Mouse (Mus musculus) limb, embryonic 14.5 days (tissue): Measurements from ENCODE around the gene Olfr810. TPM values are rescaled to one million over a fixed set of nuclear protein-coding genes. Genes with fewer than 3 reads are reported as not detected.

Source experiments
- ATAC-seq: fragments of 200-750 bp; cut with Nextera tagmentation; 2 replicates; pipeline ENCODE4 v1.8.0; 2017; ENCODE audit warnings: low read depth, moderate number of reproducible peaks, moderate TSS enrichment; ENCODE audit not compliant: low FRiP score
- DNase-seq: peaks from one replicate; pipeline ENCODE4 v3.0.0-alpha.2; 2015; ENCODE audit warnings: low spot score
- H3K27ac ChIP-seq: fragments of 300-500 bp; sonication (generic); replicated peaks from 2 replicates; pipeline ENCODE4 v1.5.1; 2014; ENCODE audit warnings: low read depth, mild to moderate bottlenecking, low read length, moderate library complexity, mixed read lengths
- H3K27me3 ChIP-seq: fragments of 300-500 bp; sonication (generic); 2 replicates; pipeline ENCODE4 v1.6.1; 2014; ENCODE audit warnings: low read length, mixed read lengths; ENCODE audit not compliant: control insufficient read depth, insufficient read depth
- H3K36me3 ChIP-seq: fragments of 300-500 bp; sonication (generic); 2 replicates; pipeline ENCODE4 v1.6.1; 2014; ENCODE audit warnings: mild to moderate bottlenecking, low read length, moderate library complexity, mixed read lengths; ENCODE audit not compliant: control insufficient read depth, insufficient read depth
- H3K4me1 ChIP-seq: fragments of 300-500 bp; sonication (generic); 2 replicates; pipeline ENCODE4 v1.6.1; 2014; ENCODE audit warnings: antibody characterized with exemption, low read length, mixed read lengths; ENCODE audit not compliant: control insufficient read depth, insufficient read depth
- H3K4me2 ChIP-seq: fragments of 300-500 bp; sonication (generic); replicated peaks from 2 replicates; pipeline ENCODE4 v1.6.1; 2014; ENCODE audit warnings: low read depth, mild to moderate bottlenecking, low read length, moderate library complexity; ENCODE audit not compliant: severe bottlenecking
- H3K4me3 ChIP-seq: fragments of 300-500 bp; sonication (generic); replicated peaks from 2 replicates; pipeline ENCODE4 v1.5.1; 2014; ENCODE audit warnings: low read length
- H3K9ac ChIP-seq: fragments of 300-500 bp; sonication (generic); 2 replicates; pipeline ENCODE4 v1.6.1; 2014; ENCODE audit warnings: mild to moderate bottlenecking, low read depth, low read length, moderate library complexity; ENCODE audit not compliant: severe bottlenecking
- H3K9me3 ChIP-seq: fragments of 300-500 bp; sonication (generic); 2 replicates; pipeline ENCODE4 v1.6.1; 2016; ENCODE audit warnings: low read length; ENCODE audit not compliant: control insufficient read depth
- POLR2A ChIP-seq: fragments of 200-500 bp; IDR thresholded peaks from 2 replicates; pipeline ENCODE4 v1.8.0; 2012; ENCODE audit warnings: inconsistent platforms, mild to moderate bottlenecking, moderate library complexity, borderline replicate concordance; ENCODE audit not compliant: insufficient read depth, insufficient read length; ENCODE audit errors: extremely low read depth
- WGBS: fragments of 180-500 bp; shearing (Covaris S2); extraction: QIAGEN DNeasy Blood & Tissue Kit; methylation state at CpG from one replicate; pipeline ENCODE4 v1.1.7; 2014; 5-methylcytosine and 5-hydroxymethylcytosine counted together
- polyA plus RNA-seq, 2 experiments: library from polyadenylated mRNA; depleted of rRNA in 1 of 2; stranded (reverse) in 1 of 2; unstranded in 1 of 2; fragments of >200 nt; fragmentation: Nextera tagmentation in 1 of 2; extraction: Ambion mirVana in 1 of 2; gene quantifications; 2 replicates each; pipeline versions ENCODE4 v1.2.1 to v1.2.3; 2012 to 2014

Olfr810 gene
- not detected in 2 replicates for polyA plus RNA-seq (2012; rRNA removed)
- polyA plus RNA-seq (2014; fragmentation: Nextera tagmentation; extraction: Ambion mirVana) = not detected in 2 replicates

GRCm38 (mm10) chr10:129794817-129795216, at the start of gene Olfr810:
TSS of gene Olfr810 (minus strand) at chr10:129794917.
- Histone ChIP-seq H3K9ac (no peak within 1 kb of the TSS), H3K36me3 (no peaks in the 10 kb centered on the region), H3K4me1 (no peaks in the 10 kb centered on the region), H3K4me2 (no peak within 1 kb of the TSS), H3K9me3 (no peaks in the 10 kb centered on the region), H3K27ac (no peak within 1 kb of the TSS), H3K4me3 (no peak within 1 kb of the TSS), H3K27me3 (no peaks in the 10 kb centered on the region)
- ATAC-seq = no peak
- no peak for DNase-seq
- TF ChIP-seq POLR2A = no peak

GRCm38 (mm10) chr10:129804296-129804695, 9.6 kb upstream of the Olfr810 start, which contains the start of gene Olfr811:
TSS of gene Olfr811 (minus strand) at chr10:129804396.
- H3K4me3 ChIP-seq = no peak within 1 kb of the TSS
- WGBS = 79% methylated on average over 4 of the region's 4 CpGs
- no peaks in the 10 kb centered on the region for H3K27me3 ChIP-seq
- no peak for DNase-seq
- no peaks in the 10 kb centered on the region for H3K4me1 ChIP-seq
- H3K36me3 ChIP-seq = no peaks in the 10 kb centered on the region
- no peak within 1 kb of the TSS for H3K27ac ChIP-seq
- H3K4me2 ChIP-seq = no peak within 1 kb of the TSS
- no peak for TF ChIP-seq POLR2A
- no peaks in the 10 kb centered on the region for H3K9me3 ChIP-seq
- H3K9ac ChIP-seq = no peak within 1 kb of the TSS
- no peak for ATAC-seq

GRCm38 (mm10) chr10:129778123-129778522, 16.6 kb downstream of the Olfr810 start:
- H3K9me3 ChIP-seq = no peaks in the 10 kb centered on the region
- H3K27me3 ChIP-seq = no peaks in the 10 kb centered on the region
- ATAC-seq = no peak
- no peak overlapping the region for H3K4me3 ChIP-seq
- no peaks in the 10 kb centered on the region for H3K36me3 ChIP-seq
- peak; percentile 3 for DNase-seq
- H3K4me2 ChIP-seq = no peak overlapping the region
- no peaks in the 10 kb centered on the region for H3K4me1 ChIP-seq
- H3K27ac ChIP-seq = no peak overlapping the region
- TF ChIP-seq POLR2A = no peak
- H3K9ac ChIP-seq = no peak overlapping the region

GRCm38 (mm10) chr10:129774338-129774737, 20.4 kb downstream of the Olfr810 start, which contains the start of gene Olfr809:
TSS of gene Olfr809 (plus strand) at chr10:129774638.
- H3K27ac ChIP-seq = no peak within 1 kb of the TSS
- H3K4me3 ChIP-seq = no peak within 1 kb of the TSS
- H3K9me3 ChIP-seq = no peaks in the 10 kb centered on the region
- ATAC-seq (no peak), DNase-seq (no peak)
- no peaks in the 10 kb centered on the region for H3K36me3 ChIP-seq
- no peak within 1 kb of the TSS for H3K4me2 ChIP-seq
- no peaks in the 10 kb centered on the region for H3K4me1 ChIP-seq
- TF ChIP-seq POLR2A = no peak
- no peak within 1 kb of the TSS for H3K9ac ChIP-seq
- no peaks in the 10 kb centered on the region for H3K27me3 ChIP-seq

- no peak within 1 kb of the TSS for H3K4me3 ChIP-seq
Measured at GRCm38 (mm10) chr10:129765182-129765581, 29.5 kb downstream of the Olfr810 start, which contains the start of gene Olfr808. TSS of gene Olfr808 (plus strand) at chr10:129765482.

GRCm38 (mm10) chr10:129757693-129758092, 37.0 kb downstream of the Olfr810 start, which contains the start of gene Olfr807:
TSS of gene Olfr807 (minus strand) at chr10:129757793.
- ATAC-seq = no peak
- Histone ChIP-seq H3K36me3 (no peaks in the 10 kb centered on the region), H3K4me1 (no peaks in the 10 kb centered on the region), H3K9ac (no peak within 1 kb of the TSS), H3K27ac (no peak within 1 kb of the TSS), H3K4me3 (no peak within 1 kb of the TSS), H3K9me3 (no peaks in the 10 kb centered on the region), H3K27me3 (no peaks in the 10 kb centered on the region), H3K4me2 (no peak within 1 kb of the TSS)
- DNase-seq = no peak
- TF ChIP-seq POLR2A = no peak
- 84% methylated on average over 1 of the region's 1 CpGs for WGBS

More at GRCm38 (mm10) chr10:129765182-129765581, 29.5 kb downstream of the Olfr810 start, which contains the start of gene Olfr808:
- Histone ChIP-seq H3K4me2 (no peak within 1 kb of the TSS), H3K4me1 (no peaks in the 10 kb centered on the region), H3K9ac (no peak within 1 kb of the TSS), H3K27ac (no peak within 1 kb of the TSS), H3K9me3 (no peaks in the 10 kb centered on the region), H3K27me3 (no peaks in the 10 kb centered on the region), H3K36me3 (no peaks in the 10 kb centered on the region)
- no peak for ATAC-seq
- no peak for DNase-seq
- no peak for TF ChIP-seq POLR2A
- 92% methylated on average over 1 of the region's 1 CpGs for WGBS
